Mouse (Mus musculus) cortical plate, adult 2 months (tissue): ENCODE measurements around the gene Klhl29.

Experiments used
- CTCF ChIP-seq: fragments of 200-500 bp; IDR thresholded peaks from 2 replicates; pipeline ENCODE4 v1.5.1; 2011; ENCODE audit warnings: mild to moderate bottlenecking, control low read depth, low read length; ENCODE audit not compliant: insufficient read depth; ENCODE audit errors: extremely low read depth
- POLR2A ChIP-seq: fragments of 200-500 bp; IDR thresholded peaks from 2 replicates; pipeline ENCODE4 v1.6.1; 2011; ENCODE audit warnings: mild to moderate bottlenecking, low read length, control low read depth; ENCODE audit not compliant: insufficient read depth; ENCODE audit errors: extremely low read depth

DNA sequence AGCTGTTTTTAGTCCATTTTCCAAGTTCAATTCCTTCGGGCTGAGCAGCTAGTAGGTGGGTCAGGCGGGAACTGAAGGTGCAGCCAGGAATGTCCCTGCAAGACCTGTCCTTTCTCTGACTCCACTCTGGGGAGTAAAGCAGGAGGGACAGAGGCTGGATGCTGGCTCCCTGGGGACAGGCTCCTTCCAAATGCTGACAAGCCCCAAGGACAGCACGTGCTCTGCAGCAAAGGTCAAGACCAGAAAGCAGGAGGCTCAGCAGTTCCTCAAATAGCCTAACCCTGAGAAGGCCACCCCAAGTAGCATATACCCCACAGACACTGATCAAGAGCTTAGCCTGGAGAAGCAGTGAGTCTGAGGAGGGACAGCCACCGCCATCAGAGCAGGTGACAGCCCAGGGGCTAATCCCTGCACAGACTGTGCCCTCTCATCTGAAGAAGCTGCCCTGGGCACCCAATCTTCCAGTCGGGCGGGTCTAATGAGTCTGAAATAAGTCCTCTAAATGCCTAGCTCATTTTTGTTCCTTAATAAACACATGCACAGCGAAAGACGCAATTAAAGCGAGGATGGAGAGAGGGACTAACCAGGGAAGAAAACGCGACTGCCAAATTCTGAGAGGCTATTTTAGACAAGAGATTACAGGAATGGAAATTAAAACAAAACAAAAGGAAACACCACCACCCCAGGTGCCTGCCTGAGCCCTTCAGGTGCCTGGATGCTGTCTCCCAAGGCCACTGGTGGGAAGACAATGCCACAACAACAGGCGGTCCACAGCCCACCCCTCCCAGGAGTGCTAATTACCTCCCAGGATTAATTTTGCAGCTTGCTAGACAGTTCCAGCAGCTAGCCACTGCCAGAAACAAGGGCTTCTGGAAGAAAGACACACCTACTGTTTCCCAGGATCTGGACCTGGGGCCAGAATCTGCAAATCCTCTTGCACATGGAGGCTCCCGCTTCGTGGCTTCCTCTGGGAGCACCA lies 148.5 kb downstream of the Klhl29 start:
- TF ChIP-seq CTCF: no peak
- no peak for TF ChIP-seq POLR2A
